In genomic region chr7:109886249-109886648, GRCm38 (mm10) we compare ENCODE assay signal across 12 mouse cellular contexts.
"Had no signal": no experiment of that assay in that cellular context is flagged by ENCODE, and none has a peak within 500 bp of the region (broad histone marks: within the 10 kb centered on the region; RNA-seq: fewer than 3 reads in every experiment).

No protein-coding gene starts in this region.

- H3K9ac ChIP-seq: liver, embryonic 15.5 days; lung, embryonic 15.5 days had no signal

- ATAC-seq: midbrain, embryonic 16.5 days had no signal

- H3K4me1 ChIP-seq: limb, embryonic 10.5 days; liver, embryonic 15.5 days; lung, embryonic 15.5 days had no signal

- H3K4me2 ChIP-seq: liver, embryonic 11.5 days; liver, embryonic 15.5 days; lung, embryonic 15.5 days had no signal

- H3K27me3 ChIP-seq: liver, embryonic 15.5 days; lung, embryonic 15.5 days had no signal

- H3K9me3 ChIP-seq: limb, embryonic 10.5 days; liver, embryonic 15.5 days; lung, embryonic 15.5 days had no signal

- DNase-seq: kidney, adult 11 months; kidney, adult 9 months; kidney, postnatal 10 days; lung, postnatal 36 days; right cerebral cortex, postnatal 25 days; thymus, postnatal 4 days had no signal

- H3K4me3 ChIP-seq: left cerebral cortex, adult 2 months; limb, embryonic 10.5 days; liver, embryonic 15.5 days; lung, embryonic 15.5 days had no signal

- H3K27ac ChIP-seq: left cerebral cortex, adult 2 months; limb, embryonic 10.5 days; liver, embryonic 15.5 days; lung, embryonic 15.5 days had no signal
